Mouse (Mus musculus): ENCODE results near the gene Ccdc18. TPM values are rescaled to one million over a fixed set of nuclear protein-coding genes. Genes with fewer than 3 reads are reported as not detected.
"Not testable (repeated sequence)": the region's sequence is repeated elsewhere in the genome, so short reads cannot be mapped to it uniquely, and the experiment has no call there.

Gene Ccdc18
- polyA plus RNA-seq (2016; fragmentation: Nextera tagmentation; extraction: Ambion mirVana), result 11.2 and 12.6 TPM in 2 replicates

DNA sequence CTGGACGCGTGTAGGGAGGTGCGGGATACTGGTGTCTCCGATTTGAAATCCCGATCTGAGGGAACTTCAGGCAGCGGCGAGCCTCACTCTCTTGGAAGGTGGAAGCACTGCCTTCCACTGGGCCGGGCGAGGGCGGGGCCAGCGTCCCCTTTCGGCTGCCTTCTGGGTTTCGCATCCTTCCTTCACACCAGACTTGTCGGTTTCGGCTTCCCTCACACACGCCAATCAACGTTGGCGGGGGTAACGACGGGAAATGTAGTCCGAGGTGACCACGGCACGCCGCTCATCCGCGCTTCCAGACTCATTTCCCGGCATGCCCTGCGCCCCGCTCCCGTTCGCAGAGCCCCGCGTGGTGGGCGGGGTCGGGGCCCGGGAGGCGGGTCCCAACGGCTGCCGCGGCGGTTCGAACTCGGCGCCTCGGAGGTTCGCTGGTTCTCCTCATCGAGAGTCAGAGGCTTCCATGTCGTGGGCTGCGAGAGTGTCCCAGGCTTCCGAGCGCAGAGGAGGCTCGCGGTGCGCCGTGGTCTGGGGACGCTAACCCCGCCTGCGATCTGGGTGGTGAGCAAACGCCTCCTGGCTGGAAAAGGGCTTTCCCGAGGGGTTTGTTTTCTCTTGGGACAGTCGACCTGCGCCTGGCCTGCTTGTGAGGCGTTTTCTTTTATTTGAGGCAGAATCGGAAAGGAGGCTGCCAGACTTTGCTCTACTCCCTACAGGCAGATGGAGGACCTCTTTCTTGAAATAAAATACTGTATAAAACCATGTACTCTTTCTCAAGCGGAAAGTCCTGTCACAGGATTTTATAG is at the start of gene Ccdc18, which contains the start of gene Tmed5:
TSS of gene Ccdc18 (plus strand) at position 435 of the 803 bp plus-strand sequence.
TSS of gene Tmed5 (minus strand) at position 180 of the 803 bp plus-strand sequence.
- peak within 1 kb of the TSS; percentile 82 for H3K9ac ChIP-seq
- peaks cover 9% of the 10 kb centered on the region for H3K4me1 ChIP-seq
- H3K27ac ChIP-seq, result peak within 1 kb of the TSS; percentile 84
- peak within 1 kb of the TSS; percentile 82 for H3K4me3 ChIP-seq
- no peaks in the 10 kb centered on the region for H3K27me3 ChIP-seq
- under 1% methylated on average over 65 of the region's 65 CpGs for WGBS
- H3K9me3 ChIP-seq, result no peaks in the 10 kb centered on the region
- peak within 1 kb of the TSS; percentile 65 for H3K4me2 ChIP-seq (replicated peaks)
- peak; percentile 99 for ATAC-seq (ENCODE audit: insufficient number of reproducible peaks, insufficient read depth, low FRiP score, low TSS enrichment)
- H3K36me3 ChIP-seq, result no peaks in the 10 kb centered on the region

DNA sequence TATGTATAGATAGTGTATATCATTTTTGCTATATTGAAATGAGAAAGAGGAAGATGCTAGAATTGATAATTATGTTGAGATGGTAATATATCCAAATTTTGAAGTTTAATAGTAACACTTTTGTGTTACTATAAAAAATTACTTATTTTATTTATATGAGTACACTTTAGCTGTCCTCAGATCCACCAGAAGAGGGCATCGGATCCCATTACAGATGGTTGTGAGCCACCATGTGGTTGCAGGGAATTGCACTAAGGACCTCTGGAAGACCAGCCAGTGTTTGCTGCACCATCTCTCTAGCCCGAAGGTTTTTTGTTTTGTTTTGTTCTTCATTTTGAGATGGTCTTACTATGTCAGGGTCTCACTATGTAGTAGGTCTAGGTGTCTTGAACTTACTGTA is 47.2 kb upstream of the Ccdc18 start:
- Histone ChIP-seq H3K36me3 (peaks cover 64% of the 10 kb centered on the region), H3K4me1 (no peaks in the 10 kb centered on the region), H3K9me3 (no peaks in the 10 kb centered on the region), H3K4me3 (no peak overlapping the region), H3K27ac (no peak overlapping the region), H3K27me3 (no peaks in the 10 kb centered on the region), H3K4me2 (replicated peaks) (no peak overlapping the region), H3K9ac (no peak overlapping the region)
- no peak for ATAC-seq (ENCODE audit: insufficient number of reproducible peaks, insufficient read depth, low FRiP score, low TSS enrichment)
- 95% methylated on average over 2 of the region's 2 CpGs for WGBS

DNA sequence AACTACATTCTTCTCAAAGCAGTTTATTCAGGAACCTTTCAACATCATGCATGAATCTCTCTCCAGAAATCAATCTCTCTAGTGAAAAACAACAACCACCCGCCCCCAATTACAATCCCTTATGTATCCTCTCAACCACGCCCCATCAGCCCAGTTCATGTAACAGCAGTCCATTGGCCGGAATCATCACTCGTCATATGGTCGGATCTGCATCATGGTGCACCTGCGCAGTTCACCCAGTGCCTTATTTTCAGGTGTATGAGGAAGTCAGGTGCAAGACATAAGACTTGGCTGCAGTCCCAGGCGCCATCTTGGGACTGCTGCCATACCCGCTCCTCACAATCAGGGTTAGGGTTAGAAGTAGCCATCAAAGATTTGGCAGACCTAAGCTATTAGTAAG is 39.9 kb upstream of the Ccdc18 start:
- peaks cover 62% of the 10 kb centered on the region for H3K36me3 ChIP-seq
- H3K27ac ChIP-seq; H3K27me3 ChIP-seq; H3K9me3 ChIP-seq; H3K9ac ChIP-seq; H3K4me2 ChIP-seq (replicated peaks); H3K4me3 ChIP-seq; ATAC-seq (ENCODE audit: insufficient number of reproducible peaks, insufficient read depth, low FRiP score, low TSS enrichment); H3K4me1 ChIP-seq: not testable (repeated sequence)
- 96% methylated on average over 8 of the region's 8 CpGs for WGBS

DNA sequence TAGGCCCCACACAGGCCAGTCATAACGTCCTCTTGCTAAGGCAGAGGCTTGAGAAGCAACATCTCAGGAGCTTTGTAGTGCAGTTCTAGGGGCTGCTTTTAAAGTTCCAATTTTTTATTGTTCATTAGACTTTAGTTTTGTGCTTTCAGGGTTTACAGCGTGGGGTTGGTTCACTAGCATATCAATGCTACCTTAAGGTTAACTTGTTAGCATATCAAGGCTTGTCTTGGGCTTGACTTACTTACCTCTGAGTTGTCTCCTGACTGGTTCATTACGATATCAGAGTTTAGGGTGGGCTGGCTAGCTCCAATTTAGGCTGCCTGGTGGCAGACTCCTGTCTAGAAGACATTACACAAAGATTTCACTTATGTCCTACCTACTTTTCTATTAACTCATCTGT is 35.0 kb upstream of the Ccdc18 start:
- H3K36me3 ChIP-seq, result peaks cover 52% of the 10 kb centered on the region
- no peak for ATAC-seq (ENCODE audit: insufficient number of reproducible peaks, insufficient read depth, low FRiP score, low TSS enrichment)

DNA sequence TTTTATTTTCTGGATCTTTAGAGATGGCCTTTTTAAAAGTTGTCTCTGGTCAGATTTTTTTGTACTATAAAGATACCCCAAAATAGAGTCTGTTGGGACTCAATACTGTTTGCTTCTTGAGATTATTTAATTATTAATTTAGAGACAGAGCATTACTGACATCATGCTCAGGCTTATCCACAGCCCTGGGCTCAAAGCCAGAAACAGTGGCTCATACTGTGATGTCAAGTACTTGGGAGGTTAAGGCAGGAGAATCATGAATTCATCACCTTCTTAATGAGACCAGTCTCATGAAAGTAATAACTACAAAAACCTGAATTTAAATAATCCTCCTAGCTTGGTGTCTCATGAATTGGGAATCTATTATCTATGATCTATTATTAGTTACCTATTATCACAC is 32.5 kb upstream of the Ccdc18 start:
- no peaks in the 10 kb centered on the region for H3K9me3 ChIP-seq
- H3K27me3 ChIP-seq, result no peaks in the 10 kb centered on the region
- no peak overlapping the region for H3K4me3 ChIP-seq
- no peak overlapping the region for H3K27ac ChIP-seq
- no peak overlapping the region for H3K9ac ChIP-seq
- H3K4me2 ChIP-seq (replicated peaks), result no peak overlapping the region
- no peaks in the 10 kb centered on the region for H3K4me1 ChIP-seq
- no peak for ATAC-seq (ENCODE audit: insufficient number of reproducible peaks, insufficient read depth, low FRiP score, low TSS enrichment)
- H3K36me3 ChIP-seq, result peaks cover 53% of the 10 kb centered on the region

More for the DNA sequence above, 35.0 kb upstream of the Ccdc18 start:
- H3K9me3 ChIP-seq, result no peaks in the 10 kb centered on the region
- H3K27ac ChIP-seq, result no peak overlapping the region
- H3K4me2 ChIP-seq (replicated peaks), result no peak overlapping the region
- no peak overlapping the region for H3K9ac ChIP-seq
- WGBS, result 82% methylated on average over 3 of the region's 3 CpGs
- H3K4me3 ChIP-seq, result no peak overlapping the region
- H3K27me3 ChIP-seq, result no peaks in the 10 kb centered on the region
- no peaks in the 10 kb centered on the region for H3K4me1 ChIP-seq

DNA sequence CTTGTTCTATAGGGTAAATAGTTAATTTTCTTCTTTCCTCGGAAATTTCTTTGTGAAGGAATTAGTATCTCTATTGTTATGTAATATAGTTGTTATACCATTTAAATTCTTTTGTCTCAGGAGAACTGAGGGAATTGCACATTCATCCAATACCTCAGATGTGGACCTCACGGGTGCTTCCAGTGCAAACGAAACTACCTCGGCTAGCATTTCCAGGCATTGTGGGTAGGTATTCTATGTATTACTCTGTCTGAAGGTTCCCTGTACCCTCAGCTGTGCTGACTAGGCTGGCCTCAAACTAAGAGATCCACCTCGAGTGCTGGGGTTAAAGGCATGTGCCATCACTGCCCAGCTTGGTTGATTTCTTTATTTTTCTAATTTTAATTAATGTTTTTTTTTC is 28.4 kb upstream of the Ccdc18 start:
- 84% methylated on average over 5 of the region's 5 CpGs for WGBS
- Histone ChIP-seq H3K27ac (no peak overlapping the region), H3K9me3 (no peaks in the 10 kb centered on the region), H3K36me3 (peaks cover 47% of the 10 kb centered on the region), H3K9ac (no peak overlapping the region), H3K4me2 (replicated peaks) (no peak overlapping the region), H3K4me1 (no peaks in the 10 kb centered on the region), H3K4me3 (no peak overlapping the region), H3K27me3 (no peaks in the 10 kb centered on the region)
- ATAC-seq (ENCODE audit: insufficient number of reproducible peaks, insufficient read depth, low FRiP score, low TSS enrichment), result no peak

DNA sequence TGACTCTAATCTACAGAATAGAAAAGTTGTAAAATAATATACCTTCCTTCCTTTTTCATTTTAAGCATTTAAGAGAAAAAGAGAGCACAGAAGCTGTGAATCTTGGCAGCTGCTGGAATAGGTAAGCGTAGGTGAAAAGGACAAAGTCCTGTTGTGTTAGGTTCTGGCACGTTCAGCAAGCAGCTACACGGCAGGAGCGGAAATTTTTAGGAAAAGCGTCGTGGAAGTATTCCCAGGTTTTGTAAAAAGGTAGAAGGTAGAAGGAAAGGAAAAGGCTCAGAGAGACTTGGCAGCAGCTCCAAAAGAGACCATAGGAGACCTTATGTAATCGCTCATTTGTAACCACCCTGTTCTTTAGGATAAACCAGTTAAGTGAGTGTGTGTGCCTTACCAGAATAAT is 23.3 kb upstream of the Ccdc18 start:
- Histone ChIP-seq H3K27me3 (no peaks in the 10 kb centered on the region), H3K4me1 (no peaks in the 10 kb centered on the region), H3K9me3 (no peaks in the 10 kb centered on the region), H3K36me3 (peaks cover 23% of the 10 kb centered on the region), H3K4me3 (no peak overlapping the region), H3K4me2 (replicated peaks) (no peak overlapping the region), H3K27ac (no peak overlapping the region), H3K9ac (no peak overlapping the region)
- WGBS, result 93% methylated on average over 7 of the region's 7 CpGs
- ATAC-seq (ENCODE audit: insufficient number of reproducible peaks, insufficient read depth, low FRiP score, low TSS enrichment), result no peak

DNA sequence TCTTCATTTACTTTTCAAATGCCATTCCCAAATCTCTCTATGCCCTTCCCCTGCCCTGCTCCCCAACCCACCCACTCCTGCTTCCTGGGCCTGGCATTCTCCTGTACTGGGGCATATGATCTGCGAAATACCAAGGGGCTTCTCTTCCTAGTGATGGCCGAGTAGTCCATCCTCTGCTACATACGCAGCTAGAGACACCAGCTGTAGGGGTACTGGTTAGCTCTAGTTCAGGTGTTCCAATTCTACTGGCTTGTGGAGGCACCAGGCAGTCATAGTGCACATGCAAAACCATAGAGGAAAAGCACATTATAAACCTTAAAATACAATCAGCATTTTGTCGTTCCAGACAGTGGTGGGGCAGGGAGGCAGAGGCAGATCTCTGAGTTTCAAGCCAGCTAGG is 15.0 kb upstream of the Ccdc18 start:
- Histone ChIP-seq H3K27me3 (no peaks in the 10 kb centered on the region), H3K4me3 (no peak overlapping the region), H3K36me3 (peaks cover 5% of the 10 kb centered on the region; the same call in 1 of the 2 replicates), H3K27ac (no peak overlapping the region), H3K9me3 (no peaks in the 10 kb centered on the region), H3K4me2 (replicated peaks) (no peak overlapping the region), H3K9ac (no peak overlapping the region), H3K4me1 (no peaks in the 10 kb centered on the region)
- ATAC-seq (ENCODE audit: insufficient number of reproducible peaks, insufficient read depth, low FRiP score, low TSS enrichment), result no peak
- 87% methylated on average over 4 of the region's 4 CpGs for WGBS

DNA sequence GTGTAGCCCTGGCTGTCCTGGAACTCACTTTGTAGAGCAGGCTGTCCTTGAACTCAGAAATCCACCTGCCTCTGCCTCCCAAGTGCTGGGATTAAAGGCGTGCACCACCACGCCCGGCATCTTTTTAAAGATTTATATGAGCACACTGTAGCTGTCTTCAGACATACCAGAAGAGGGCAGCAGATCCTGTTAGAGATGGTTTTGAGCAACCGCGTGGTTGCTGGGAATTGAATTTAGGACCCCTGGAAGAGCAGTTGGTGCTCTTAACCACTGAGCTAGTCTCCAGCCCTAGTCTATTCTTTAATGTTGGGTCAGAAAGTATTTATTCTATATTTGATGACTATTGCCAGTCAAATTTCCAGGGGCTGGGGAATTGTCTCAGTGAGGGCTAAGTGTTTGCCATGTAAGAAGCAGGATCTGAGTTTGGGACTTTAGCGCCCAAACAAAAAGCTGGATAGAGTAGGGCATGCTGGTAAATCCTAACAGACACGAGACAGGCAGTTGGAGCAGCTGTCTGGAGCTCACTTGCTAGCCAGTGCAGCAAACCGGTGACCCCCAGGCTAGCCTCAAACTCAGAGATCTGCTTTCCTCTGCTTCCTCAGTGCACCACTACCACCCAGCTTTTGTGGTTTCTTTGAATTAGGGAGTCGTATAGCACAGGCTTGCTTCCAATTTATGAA is 12.3 kb upstream of the Ccdc18 start:
- no peak overlapping the region for H3K4me3 ChIP-seq
- H3K27ac ChIP-seq, result no peak overlapping the region
- H3K36me3 ChIP-seq, result peaks cover 5% of the 10 kb centered on the region; the same call in 1 of the 2 replicates
- ATAC-seq (ENCODE audit: insufficient number of reproducible peaks, insufficient read depth, low FRiP score, low TSS enrichment), result no peak
- H3K9me3 ChIP-seq, result no peaks in the 10 kb centered on the region
- no peak overlapping the region for H3K4me2 ChIP-seq (replicated peaks)
- no peaks in the 10 kb centered on the region for H3K4me1 ChIP-seq
- WGBS, result 86% methylated on average over 9 of the region's 9 CpGs
- H3K27me3 ChIP-seq, result no peaks in the 10 kb centered on the region
- H3K9ac ChIP-seq, result no peak overlapping the region

DNA sequence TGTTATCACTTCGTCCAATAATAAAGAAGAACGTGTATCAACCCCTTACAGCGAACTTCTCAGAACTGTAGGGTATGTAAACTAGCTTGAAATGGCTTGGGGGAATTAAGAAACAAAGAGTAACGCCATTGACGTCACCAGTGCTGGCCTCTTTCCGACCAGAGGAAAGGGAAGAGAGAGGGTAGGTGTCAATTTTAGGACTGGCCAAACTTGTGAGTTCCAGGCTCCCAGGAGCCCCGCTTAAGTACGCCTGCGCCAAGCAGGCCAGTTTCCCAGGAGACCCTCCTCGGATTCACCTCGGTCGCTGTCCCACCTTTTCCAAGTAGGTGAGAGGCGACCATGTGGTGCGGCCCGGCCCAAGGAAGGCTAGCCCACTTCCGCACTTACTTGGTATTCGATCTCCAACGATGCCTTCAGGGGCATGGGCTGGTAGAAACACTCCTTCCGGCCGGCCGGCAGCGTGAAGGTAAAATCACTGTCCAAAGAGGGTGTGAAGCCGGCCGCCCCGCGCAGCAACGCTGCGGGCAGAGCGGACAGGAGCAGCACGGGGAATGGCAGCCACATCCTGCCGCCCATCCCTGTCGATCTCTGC is 730 bp upstream of the Ccdc18 start:
- Histone ChIP-seq H3K27me3 (no peaks in the 10 kb centered on the region), H3K9ac (peak overlapping the region; percentile 82), H3K36me3 (no peaks in the 10 kb centered on the region), H3K4me2 (replicated peaks) (peak overlapping the region; percentile 65), H3K27ac (peak overlapping the region; percentile 84), H3K4me3 (peak overlapping the region; percentile 82), H3K9me3 (no peaks in the 10 kb centered on the region), H3K4me1 (peaks cover 9% of the 10 kb centered on the region)
- ATAC-seq (ENCODE audit: insufficient number of reproducible peaks, insufficient read depth, low FRiP score, low TSS enrichment), result peak; percentile 64; the same call in 1 of the 2 replicates
- WGBS, result under 1% methylated on average over 32 of the region's 32 CpGs

DNA sequence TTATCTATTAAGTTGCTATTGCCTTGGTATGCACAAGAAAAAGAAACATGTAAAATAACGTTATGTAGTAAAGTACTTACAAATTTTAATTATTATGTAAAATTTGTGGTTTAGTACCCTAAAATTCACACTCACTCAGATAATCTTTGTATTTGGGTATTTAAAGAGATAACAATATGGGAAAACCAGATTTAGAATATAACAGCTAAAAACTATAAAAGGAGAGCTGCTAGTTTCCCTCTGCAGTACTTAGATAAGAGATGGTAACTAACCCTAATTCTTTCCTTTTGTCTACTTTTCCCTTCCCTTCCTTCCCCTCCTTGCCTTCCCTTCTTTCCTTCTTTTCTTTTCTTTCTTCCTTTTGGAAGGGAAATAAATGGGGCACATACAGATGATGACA is 19.9 kb downstream of the Ccdc18 start:
- no peak overlapping the region for H3K4me3 ChIP-seq
- no peaks in the 10 kb centered on the region for H3K4me1 ChIP-seq
- H3K27me3 ChIP-seq, result no peaks in the 10 kb centered on the region
- H3K27ac ChIP-seq, result no peak overlapping the region
- H3K4me2 ChIP-seq (replicated peaks), result no peak overlapping the region
- H3K9me3 ChIP-seq, result no peaks in the 10 kb centered on the region
- ATAC-seq (ENCODE audit: insufficient number of reproducible peaks, insufficient read depth, low FRiP score, low TSS enrichment), result no peak
- no peak overlapping the region for H3K9ac ChIP-seq
- WGBS, result 92% methylated on average over 1 of the region's 1 CpGs
- H3K36me3 ChIP-seq, result no peaks in the 10 kb centered on the region; the same call in 1 of the 2 replicates

DNA sequence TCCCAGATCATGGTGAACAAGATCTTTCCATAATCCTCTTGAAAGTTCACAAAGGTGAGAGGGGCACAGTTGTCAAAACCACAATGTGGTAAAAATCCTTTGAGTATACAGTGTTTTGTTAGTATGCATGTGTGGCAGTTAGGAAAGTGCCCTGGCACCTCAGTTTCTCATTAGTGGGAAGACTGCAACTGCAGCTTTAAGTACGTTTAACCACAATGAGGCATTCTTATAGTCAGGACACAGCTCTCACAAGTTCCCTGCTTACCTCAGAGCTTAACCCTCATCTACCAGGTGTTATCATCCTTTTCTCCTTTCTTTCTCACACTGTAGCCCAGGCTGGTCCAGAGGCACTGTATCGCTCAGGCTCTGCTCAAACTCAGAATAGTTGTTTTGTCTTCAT is 28.1 kb downstream of the Ccdc18 start:
- Histone ChIP-seq H3K4me1 (no peaks in the 10 kb centered on the region), H3K4me2 (replicated peaks) (no peak overlapping the region), H3K9me3 (no peaks in the 10 kb centered on the region), H3K4me3 (no peak overlapping the region), H3K36me3 (no peaks in the 10 kb centered on the region; the same call in 1 of the 2 replicates), H3K9ac (no peak overlapping the region), H3K27ac (no peak overlapping the region), H3K27me3 (no peaks in the 10 kb centered on the region)
- no peak for ATAC-seq (ENCODE audit: insufficient number of reproducible peaks, insufficient read depth, low FRiP score, low TSS enrichment)
- WGBS, result 80% methylated on average over 2 of the region's 2 CpGs
